Mouse (Mus musculus): ENCODE measurements around the gene Tshz3.

DNA sequence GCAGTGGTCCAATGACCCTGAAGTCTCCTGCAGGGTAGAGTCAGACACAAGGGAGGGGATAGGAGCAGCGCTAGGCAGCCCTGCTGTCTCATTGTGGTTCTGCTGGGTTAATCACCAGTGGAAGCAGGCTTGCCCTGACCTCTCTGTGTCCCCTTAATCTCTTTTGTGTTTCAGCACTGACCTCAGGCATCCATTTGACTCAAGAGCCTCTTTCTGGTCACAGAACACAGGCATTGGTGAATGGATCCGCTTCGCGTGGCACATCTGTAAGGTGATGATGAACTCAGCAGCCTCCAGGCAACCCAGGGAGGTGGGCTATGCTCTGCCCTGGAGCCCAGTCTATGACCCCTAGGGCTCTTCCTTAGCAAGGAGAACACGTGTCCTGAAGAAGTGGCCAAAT, 39.6 kb upstream of the Tshz3 start:
- no peak for TF ChIP-seq CTCF (IDR thresholded peaks at IDR 0.05; ENCODE audit: control insufficient read depth, insufficient read depth, low read length)
- TF ChIP-seq POLR2A (IDR thresholded peaks at IDR 0.05; ENCODE audit: borderline replicate concordance, control insufficient read depth, low read depth, low read length) = no peak
